Comparison of ENCODE assay signal across 22 mouse cellular contexts in the genomic region with DNA sequence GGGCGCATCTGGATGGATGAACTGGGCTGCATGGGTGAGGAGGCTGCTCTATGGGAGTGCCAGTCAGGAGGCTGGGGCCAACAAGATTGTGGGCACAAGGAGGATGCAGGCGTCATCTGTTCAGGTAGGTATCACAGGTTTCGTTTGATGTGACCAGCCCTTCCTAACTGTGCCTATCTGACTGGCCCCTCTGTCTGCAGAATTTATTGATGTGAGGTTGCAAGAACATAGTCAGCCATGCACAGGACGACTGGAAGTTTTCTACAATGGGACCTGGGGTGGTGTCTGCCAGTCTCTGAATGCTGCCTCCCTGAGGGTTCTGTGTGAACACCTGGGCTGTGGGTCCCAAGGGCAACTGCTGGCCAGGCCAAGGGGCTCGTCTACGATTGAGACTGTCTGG. TPM values are rescaled to one million over a fixed set of nuclear protein-coding genes. Genes with fewer than 3 reads are reported as not detected.
"Had no signal": no experiment of that assay in that cellular context is flagged by ENCODE, and none has a peak within 500 bp of the region (broad histone marks: within the 10 kb centered on the region; RNA-seq: fewer than 3 reads in every experiment).

No protein-coding gene starts in this region.

- DNase-seq: left cerebral cortex, postnatal 4 days; liver; liver, embryonic 13.5 days; liver, postnatal 0 days; lung, adult 18-20 months; lung, adult 2 months; lung, embryonic 14.5 days; lung, postnatal 10 days; lung, postnatal 14 days; lung, postnatal 36 days; lung, postnatal 4 days; midbrain, embryonic 14.5 days had no signal

RNA-seq across cellular contexts. Expression of gene Olfr525, which starts 23.8 kb away (rescaled TPM):
- total RNA-seq: left cerebral cortex, postnatal 10 days; left cerebral cortex, postnatal 14 days; left cerebral cortex, postnatal 25 days; left cerebral cortex, postnatal 36 days; left cerebral cortex, postnatal 4 days; liver, adult 2 months; megakaryocyte progenitor cell, adult 5-6 weeks; megakaryocyte, adult 5-6 weeks; megakaryocyte-erythroid progenitor cell, adult 5-6 weeks; midbrain, postnatal 0 days; monocyte, adult 5-6 weeks had no signal

RNA-seq across cellular contexts. Expression of gene Olfr527, which starts 36.9 kb away (rescaled TPM):
- total RNA-seq: left cerebral cortex, postnatal 10 days; left cerebral cortex, postnatal 14 days; left cerebral cortex, postnatal 25 days; left cerebral cortex, postnatal 36 days; left cerebral cortex, postnatal 4 days; liver, adult 2 months; megakaryocyte progenitor cell, adult 5-6 weeks; megakaryocyte, adult 5-6 weeks; megakaryocyte-erythroid progenitor cell, adult 5-6 weeks; midbrain, postnatal 0 days; monocyte, adult 5-6 weeks had no signal

RNA-seq across cellular contexts. Expression of gene 5830411N06Rik, which starts 49.8 kb away (rescaled TPM):
- total RNA-seq: left cerebral cortex, postnatal 14 days; left cerebral cortex, postnatal 36 days; left cerebral cortex, postnatal 4 days; liver, adult 2 months; megakaryocyte progenitor cell, adult 5-6 weeks; megakaryocyte-erythroid progenitor cell, adult 5-6 weeks; midbrain, postnatal 0 days had no signal
